Mouse (Mus musculus) hindbrain, embryonic 16.5 days (tissue): ENCODE data around the gene Trmt13. TPM values are rescaled to one million over a fixed set of nuclear protein-coding genes. Genes with fewer than 3 reads are reported as not detected.

ENCODE experiments used
- ATAC-seq: fragments of 200-750 bp; cut with Nextera tagmentation; 2 replicates; pipeline ENCODE4 v1.8.0; 2017; ENCODE audit warnings: moderate TSS enrichment, moderate library complexity
- H3K27ac ChIP-seq: fragments of 300-500 bp; sonication (generic); 2 replicates; pipeline ENCODE4 v1.5.1; 2014; ENCODE audit warnings: low read depth, mild to moderate bottlenecking, control low read depth, low read length, moderate library complexity
- H3K27me3 ChIP-seq: fragments of 300-500 bp; sonication (generic); replicated peaks from 2 replicates; pipeline ENCODE4 v1.6.1; 2014; ENCODE audit warnings: low read length; ENCODE audit not compliant: control insufficient read depth, insufficient read depth
- H3K36me3 ChIP-seq: fragments of 300-500 bp; sonication (generic); 2 replicates; pipeline ENCODE4 v1.6.1; 2014; ENCODE audit warnings: mild to moderate bottlenecking, low read length, moderate library complexity, mixed read lengths; ENCODE audit not compliant: control insufficient read depth, insufficient read depth
- H3K4me1 ChIP-seq: fragments of 300-500 bp; sonication (generic); 2 replicates; pipeline ENCODE4 v1.6.1; 2014; ENCODE audit warnings: low read depth, low read length; ENCODE audit not compliant: control insufficient read depth, insufficient read depth
- H3K4me2 ChIP-seq: fragments of 300-500 bp; sonication (generic); 2 replicates; pipeline ENCODE4 v1.6.1; 2014; ENCODE audit warnings: mild to moderate bottlenecking, low read length, control low read depth, moderate library complexity
- H3K4me3 ChIP-seq: fragments of 300-500 bp; sonication (generic); 2 replicates; pipeline ENCODE4 v1.5.1; 2014; ENCODE audit warnings: mild to moderate bottlenecking, low read length, control low read depth, moderate library complexity
- H3K9ac ChIP-seq: fragments of 300-500 bp; sonication (generic); 2 replicates; pipeline ENCODE4 v1.6.1; 2014; ENCODE audit warnings: low read depth, mild to moderate bottlenecking, control low read depth, low read length, moderate library complexity
- H3K9me3 ChIP-seq: fragments of 300-500 bp; sonication (generic); 2 replicates; pipeline ENCODE4 v1.6.1; 2014; ENCODE audit warnings: mild to moderate bottlenecking, low read length, moderate library complexity; ENCODE audit not compliant: control insufficient read depth
- WGBS: fragments of 180-500 bp; shearing (Covaris S2); extraction: QIAGEN DNeasy Blood & Tissue Kit; methylation state at CpG from one replicate; pipeline ENCODE4 v1.1.7; 2014; 5-methylcytosine and 5-hydroxymethylcytosine counted together
- polyA plus RNA-seq: library from polyadenylated mRNA; unstranded; fragments of >200 nt; fragmentation: Nextera tagmentation; extraction: Ambion mirVana; gene quantifications from 2 replicates; pipeline ENCODE4 v1.2.1, GENCODE M21; 2015

Trmt13 gene
- polyA plus RNA-seq, 1 experiment from 2014 or later, result 22.5 TPM

DNA sequence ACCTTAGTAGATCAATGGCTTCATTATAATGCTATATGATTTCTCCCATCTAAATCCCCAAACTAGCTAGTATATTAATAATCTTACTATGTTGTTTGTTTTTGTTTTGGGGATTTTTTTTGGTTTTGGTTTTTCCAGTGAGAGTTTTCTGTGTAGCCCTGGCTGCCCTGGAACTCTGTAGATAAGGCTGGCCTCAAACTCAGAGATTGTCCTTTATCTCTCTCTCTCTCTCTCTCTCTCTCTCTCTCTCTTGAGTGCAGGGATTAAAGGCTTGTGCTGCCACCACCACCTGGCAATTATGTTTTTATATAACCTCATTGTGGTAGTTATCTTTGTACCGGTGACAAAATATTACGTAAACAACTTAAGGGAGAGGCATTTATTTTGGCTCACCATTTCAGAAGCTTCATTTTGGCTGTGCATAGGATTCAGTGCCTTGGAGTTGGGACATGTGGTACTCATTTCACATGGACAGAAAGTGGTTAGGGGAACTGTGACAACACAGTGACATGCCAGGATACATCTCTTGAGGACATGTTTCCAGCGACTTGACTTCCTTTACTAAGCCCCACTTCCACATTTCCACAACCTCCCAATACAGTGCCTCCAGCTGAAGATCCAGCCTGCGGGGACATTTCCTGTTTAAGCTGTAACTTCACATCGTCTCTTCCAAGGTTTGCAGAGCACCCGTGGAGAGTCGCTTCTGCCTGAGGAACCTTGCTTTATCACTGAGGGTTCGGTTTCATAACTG is 1.1 kb upstream of the Trmt13 start:
- Histone ChIP-seq H3K4me1 (no peaks in the 10 kb centered on the region), H3K4me2 (no peak overlapping the region), H3K27ac (no peak overlapping the region), H3K36me3 (peaks cover 9% of the 10 kb centered on the region; the same call in 1 of the 2 replicates), H3K27me3 (no peaks in the 10 kb centered on the region), H3K9me3 (no peaks in the 10 kb centered on the region), H3K9ac (no peak overlapping the region), H3K4me3 (no peak overlapping the region)
- ATAC-seq, result no peak
- 90% methylated on average over 8 of the region's 8 CpGs for WGBS

DNA sequence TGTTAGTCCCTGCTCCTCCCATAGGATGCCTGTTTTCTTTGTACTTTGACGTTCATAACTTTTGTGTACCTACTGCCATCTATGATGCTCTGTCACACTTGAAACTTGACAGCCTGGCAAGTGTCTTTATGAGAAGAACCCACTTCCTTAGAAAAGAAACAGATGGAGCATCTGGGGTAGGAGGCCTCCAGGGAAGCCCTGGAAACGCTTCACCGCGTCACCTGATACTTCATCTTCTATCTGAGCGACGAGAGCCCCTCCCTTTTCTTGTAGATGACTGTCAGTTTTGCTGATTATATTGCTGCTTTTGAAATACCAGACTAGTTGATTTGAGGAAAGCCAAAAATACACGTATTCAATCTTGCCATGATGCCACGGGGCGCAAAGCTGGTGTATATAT is 9.8 kb downstream of the Trmt13 start:
- no peak overlapping the region for H3K4me3 ChIP-seq
- H3K9me3 ChIP-seq, result no peaks in the 10 kb centered on the region
- peak; percentile 58; the same call in 1 of the 2 replicates for ATAC-seq
- H3K27me3 ChIP-seq, result no peaks in the 10 kb centered on the region
- H3K9ac ChIP-seq, result no peak overlapping the region
- no peaks in the 10 kb centered on the region for H3K4me1 ChIP-seq
- H3K36me3 ChIP-seq, result no peaks in the 10 kb centered on the region
- WGBS, result 71% methylated on average over 9 of the region's 9 CpGs
- H3K27ac ChIP-seq, result no peak overlapping the region
- H3K4me2 ChIP-seq, result no peak overlapping the region

DNA sequence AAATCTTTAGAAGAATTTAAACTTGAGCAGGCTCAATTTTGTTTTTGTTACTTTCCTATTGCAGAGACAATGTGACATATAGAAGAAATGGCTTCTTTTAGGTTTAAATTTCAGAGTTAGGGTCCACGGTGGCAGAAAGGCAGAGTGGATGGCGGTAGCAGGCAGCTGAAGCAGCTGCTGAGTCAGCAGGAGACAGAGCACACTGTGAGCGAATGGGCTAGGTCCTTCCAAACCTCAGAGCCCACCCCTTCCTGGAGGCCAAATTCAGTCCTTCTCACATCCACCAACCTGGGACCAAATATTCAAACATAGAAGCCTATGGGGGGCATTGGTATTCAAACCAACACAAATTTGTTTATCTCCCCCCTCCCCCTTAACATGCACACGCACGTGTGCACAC is 12.6 kb downstream of the Trmt13 start:
- WGBS, result 88% methylated on average over 5 of the region's 5 CpGs
- Histone ChIP-seq H3K27me3 (no peaks in the 10 kb centered on the region), H3K9me3 (no peaks in the 10 kb centered on the region), H3K4me2 (no peak overlapping the region), H3K4me3 (no peak overlapping the region), H3K4me1 (no peaks in the 10 kb centered on the region), H3K9ac (no peak overlapping the region), H3K36me3 (no peaks in the 10 kb centered on the region), H3K27ac (no peak overlapping the region)
- no peak for ATAC-seq

DNA sequence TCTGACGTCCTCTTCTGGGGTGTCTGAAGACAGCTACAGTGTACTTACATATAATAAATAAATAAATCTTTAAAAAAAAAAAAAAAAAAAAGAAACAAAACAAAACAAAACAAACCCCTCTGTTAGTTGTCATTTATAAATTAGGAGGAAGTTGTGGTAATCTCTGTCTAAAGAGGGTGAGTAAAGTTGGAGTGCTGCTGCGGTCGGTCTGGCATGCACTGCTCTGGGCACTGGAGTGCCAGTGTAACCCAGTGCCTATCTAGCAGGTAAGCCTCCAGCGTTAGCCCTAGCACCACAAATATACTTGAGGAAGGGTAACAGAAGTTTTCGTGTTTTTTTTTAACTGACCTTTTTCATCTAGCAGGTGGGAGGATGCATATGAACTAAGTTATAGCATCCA is 13.4 kb downstream of the Trmt13 start:
- 93% methylated on average over 5 of the region's 5 CpGs for WGBS
- no peak overlapping the region for H3K4me3 ChIP-seq
- no peak overlapping the region for H3K27ac ChIP-seq
- H3K9me3 ChIP-seq, result no peaks in the 10 kb centered on the region
- no peak overlapping the region for H3K9ac ChIP-seq
- H3K4me2 ChIP-seq, result no peak overlapping the region
- H3K36me3 ChIP-seq, result no peaks in the 10 kb centered on the region
- H3K4me1 ChIP-seq, result peaks cover under 1% of the 10 kb centered on the region
- ATAC-seq, result no peak
- no peaks in the 10 kb centered on the region for H3K27me3 ChIP-seq

DNA sequence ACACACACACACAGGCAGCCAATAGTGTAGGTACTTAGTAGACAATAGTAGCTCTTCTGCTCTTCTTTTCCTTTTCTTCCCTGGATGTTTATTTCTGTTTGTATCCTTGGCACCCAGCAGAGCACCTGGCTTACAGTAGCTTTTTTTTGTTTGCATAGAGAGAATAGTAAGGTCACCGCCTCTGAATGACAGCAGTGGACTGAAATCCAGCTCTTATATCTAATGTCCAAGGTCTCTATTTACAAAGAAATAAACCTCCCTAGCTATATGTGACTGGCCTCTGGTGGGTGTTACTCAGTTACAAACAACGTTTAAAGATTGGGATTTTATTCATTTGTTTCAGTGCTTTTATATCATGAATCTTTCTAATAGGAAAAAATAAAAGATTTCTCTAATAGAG is 14.7 kb downstream of the Trmt13 start:
- Histone ChIP-seq H3K4me1 (peaks cover 3% of the 10 kb centered on the region), H3K36me3 (no peaks in the 10 kb centered on the region), H3K4me3 (no peak overlapping the region), H3K9me3 (no peaks in the 10 kb centered on the region), H3K27me3 (no peaks in the 10 kb centered on the region), H3K27ac (no peak overlapping the region), H3K9ac (no peak overlapping the region), H3K4me2 (no peak overlapping the region)
- ATAC-seq, result no peak
- 96% methylated on average over 2 of the region's 2 CpGs for WGBS

DNA sequence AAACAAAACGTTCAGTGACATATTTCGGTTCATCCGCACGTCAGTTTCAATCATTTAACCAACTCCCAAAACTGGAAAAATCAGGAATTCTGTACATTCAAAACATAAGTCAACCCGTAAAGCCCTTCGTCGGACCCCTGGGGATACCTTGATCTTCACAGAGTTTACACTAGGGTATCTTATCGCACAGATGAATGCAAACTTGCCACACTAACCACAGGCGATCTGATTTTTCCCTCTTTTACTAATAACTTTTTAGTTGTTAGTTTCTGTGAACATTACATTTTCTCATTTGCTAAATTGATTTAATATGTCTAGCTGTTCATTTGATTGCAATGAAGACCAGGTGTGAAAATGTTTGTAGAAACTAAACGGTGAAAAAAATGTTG is 18.8 kb downstream of the Trmt13 start:
- peak overlapping the region; percentile 78 for H3K4me2 ChIP-seq
- H3K27me3 ChIP-seq, result no peaks in the 10 kb centered on the region
- H3K9me3 ChIP-seq, result no peaks in the 10 kb centered on the region
- H3K9ac ChIP-seq, result peak overlapping the region; percentile 62
- H3K4me3 ChIP-seq, result peak overlapping the region; percentile 60
- no peak for ATAC-seq
- peaks cover 5% of the 10 kb centered on the region for H3K36me3 ChIP-seq
- WGBS, result 7% methylated on average over 10 of the region's 10 CpGs
- H3K27ac ChIP-seq, result no peak overlapping the region
- peaks cover 3% of the 10 kb centered on the region for H3K4me1 ChIP-seq

DNA sequence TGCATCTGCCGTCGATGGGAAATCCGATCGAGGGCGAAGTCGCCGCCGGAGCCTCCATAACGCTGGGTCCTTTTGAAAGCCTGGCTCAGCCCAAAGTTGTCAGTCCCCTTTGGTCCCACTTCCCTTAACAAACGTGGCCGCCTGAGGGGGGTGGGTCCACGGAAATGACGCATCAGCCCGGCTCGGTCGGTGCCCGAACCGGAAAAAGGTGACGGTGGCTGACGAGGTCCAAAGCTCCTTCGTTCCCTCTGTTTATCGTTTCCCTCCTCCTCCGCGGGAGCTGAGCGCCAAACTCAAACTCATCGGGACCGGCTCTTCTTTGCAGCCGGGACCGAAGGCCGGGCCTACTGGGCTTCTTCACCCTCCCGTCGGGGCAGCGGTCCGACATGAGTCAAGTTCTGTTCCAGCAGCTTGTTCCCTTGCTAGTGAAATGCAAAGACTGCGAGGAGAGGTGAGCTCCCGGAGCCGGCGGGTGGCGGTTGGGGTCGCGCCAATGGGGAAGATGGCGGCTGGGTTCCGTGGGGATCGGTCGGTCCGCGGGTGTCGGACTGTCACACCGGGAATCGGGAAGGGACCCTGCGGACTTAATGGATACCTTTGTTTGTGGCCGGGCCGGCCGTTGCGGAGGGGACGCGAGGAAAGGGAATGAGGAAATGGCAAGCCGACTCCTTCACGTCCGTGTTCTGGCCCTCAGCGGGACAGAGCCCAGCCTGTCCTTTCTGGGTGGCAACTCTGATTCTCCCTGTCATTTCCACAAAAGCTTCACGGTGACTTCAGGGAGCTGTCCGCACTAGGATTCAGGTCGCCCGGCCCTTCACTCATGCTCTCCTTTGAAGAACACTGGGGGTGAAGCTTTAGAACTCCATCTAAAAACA is 19.4 kb downstream of the Trmt13 start, which contains the start of gene Sass6:
TSS of gene Sass6 (plus strand) at position 255 of the 875 bp plus-strand sequence.
- peak within 1 kb of the TSS; percentile 83 for H3K9ac ChIP-seq
- H3K36me3 ChIP-seq, result peaks cover 10% of the 10 kb centered on the region
- H3K9me3 ChIP-seq, result no peaks in the 10 kb centered on the region
- H3K4me1 ChIP-seq, result peaks cover 3% of the 10 kb centered on the region
- H3K4me2 ChIP-seq, result peak within 1 kb of the TSS; percentile 78
- under 1% methylated on average over 62 of the region's 65 CpGs for WGBS
- no peaks in the 10 kb centered on the region for H3K27me3 ChIP-seq
- ATAC-seq, result peak; percentile 99
- H3K4me3 ChIP-seq, result peak within 1 kb of the TSS; percentile 60
- H3K27ac ChIP-seq, result peak within 1 kb of the TSS; percentile 86

DNA sequence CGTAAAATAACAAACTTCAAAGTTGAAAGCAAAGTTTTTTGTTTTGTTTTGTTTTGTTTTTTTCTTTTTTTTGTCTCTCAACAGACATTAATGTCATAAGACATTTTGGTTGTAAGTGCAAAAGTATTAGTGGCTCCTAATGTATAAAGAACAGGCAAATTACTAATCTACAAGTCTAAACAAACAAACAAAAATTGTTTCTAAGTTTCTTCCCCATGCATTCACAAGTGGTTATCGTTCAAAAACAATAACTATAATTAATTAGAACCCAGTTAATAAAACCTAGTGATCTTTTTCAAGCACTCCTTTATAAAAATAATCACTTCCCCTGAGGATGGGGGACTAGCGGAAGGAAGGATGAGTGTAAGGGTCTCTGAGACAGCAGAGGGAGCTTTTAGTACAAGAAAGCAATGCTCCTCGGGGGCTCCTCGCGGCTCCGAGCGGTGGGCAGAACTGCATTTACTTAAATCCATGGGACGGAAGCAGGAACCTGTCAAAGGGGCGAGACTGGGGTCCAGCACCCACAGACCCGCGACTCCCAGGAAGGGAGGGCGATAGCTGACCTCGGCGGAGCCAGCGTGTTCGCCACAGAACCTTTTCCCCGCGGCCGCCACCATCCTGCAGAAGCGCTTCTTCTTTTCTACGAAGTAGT is 20.2 kb downstream of the Trmt13 start:
- peak; percentile 87 for ATAC-seq
- H3K4me3 ChIP-seq, result peak overlapping the region; percentile 60
- H3K27me3 ChIP-seq, result no peaks in the 10 kb centered on the region
- peak overlapping the region; percentile 50 for H3K4me2 ChIP-seq
- H3K27ac ChIP-seq, result peak overlapping the region; percentile 86
- H3K4me1 ChIP-seq, result peaks cover 3% of the 10 kb centered on the region
- peak overlapping the region; percentile 83 for H3K9ac ChIP-seq
- 3% methylated on average over 22 of the region's 22 CpGs for WGBS
- peaks cover 16% of the 10 kb centered on the region for H3K36me3 ChIP-seq
- no peaks in the 10 kb centered on the region for H3K9me3 ChIP-seq

DNA sequence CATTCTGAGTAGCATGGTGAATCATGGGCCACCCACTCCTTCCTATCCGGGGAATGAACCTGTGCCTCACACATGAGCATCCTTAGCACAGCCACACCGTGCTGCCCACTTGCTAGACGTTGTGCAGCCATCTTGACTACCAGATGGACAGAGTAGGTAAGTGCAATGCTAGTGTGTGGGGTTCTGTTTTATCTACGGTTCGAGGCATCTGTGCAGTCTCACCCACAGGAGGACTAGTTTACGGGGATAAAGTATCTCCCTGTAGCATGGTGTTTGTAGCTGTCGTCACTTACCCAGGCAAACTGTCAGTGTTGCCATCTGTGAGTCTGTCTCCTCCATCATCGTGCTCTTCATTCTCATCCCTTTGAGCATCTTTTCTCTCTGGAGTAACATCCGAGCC is 32.2 kb downstream of the Trmt13 start:
- H3K9ac ChIP-seq, result no peak overlapping the region
- no peaks in the 10 kb centered on the region for H3K9me3 ChIP-seq
- 97% methylated on average over 9 of the region's 9 CpGs for WGBS
- H3K27ac ChIP-seq, result no peak overlapping the region
- peaks cover 16% of the 10 kb centered on the region for H3K36me3 ChIP-seq
- no peaks in the 10 kb centered on the region for H3K27me3 ChIP-seq
- ATAC-seq, result no peak
- no peak overlapping the region for H3K4me3 ChIP-seq
- no peaks in the 10 kb centered on the region for H3K4me1 ChIP-seq
- H3K4me2 ChIP-seq, result no peak overlapping the region
